Mouse (Mus musculus): ENCODE measurements around the gene Ly6g6c.
A peak's percentile ranks its signal among the peaks of the same experiment; 100 is the strongest.
"Not testable (repeated sequence)": the region's sequence is repeated elsewhere in the genome, so short reads cannot be mapped to it uniquely, and the experiment has no call there.

Gene Ly6g6c

GRCm38 (mm10) chr17:35031272-35031671, 33.9 kb upstream of the Ly6g6c start:
- DNase-seq (ENCODE audit: low spot score in 2 of 2), result no peak

GRCm38 (mm10) chr17:35031880-35032279, 33.3 kb upstream of the Ly6g6c start:
- DNase-seq (ENCODE audit: low spot score in 2 of 2), result no peak

- no peak for DNase-seq (ENCODE audit: low spot score in 2 of 2)
These were observed 32.8 kb upstream of the Ly6g6c start for GRCm38 (mm10) chr17:35032323-35032870.

- DNase-seq (ENCODE audit: low spot score in 2 of 2), result not testable (repeated sequence)
These were observed 31.5 kb upstream of the Ly6g6c start for GRCm38 (mm10) chr17:35033703-35034102.

GRCm38 (mm10) chr17:35034896-35035295, 30.3 kb upstream of the Ly6g6c start:
- no peak for DNase-seq (ENCODE audit: low spot score in 2 of 2)

GRCm38 (mm10) chr17:35039121-35039873, 25.9 kb upstream of the Ly6g6c start:
- no peak for DNase-seq (ENCODE audit: low spot score in 2 of 2)

- no peak for DNase-seq (ENCODE audit: low spot score in 2 of 2)
These were observed 21.4 kb upstream of the Ly6g6c start for GRCm38 (mm10) chr17:35043794-35044193.

- no peak for DNase-seq (ENCODE audit: low spot score in 2 of 2)
These were observed 20.0 kb upstream of the Ly6g6c start for GRCm38 (mm10) chr17:35044904-35045806.

GRCm38 (mm10) chr17:35045807-35046680, 19.1 kb upstream of the Ly6g6c start:
- DNase-seq (ENCODE audit: low spot score in 2 of 2), result no peak

GRCm38 (mm10) chr17:35046681-35047455, 18.3 kb upstream of the Ly6g6c start, which contains the start of gene Msh5:
Msh5 (minus strand) TSS chr17:35046745.
- peak; percentile 96 to 97 for DNase-seq (ENCODE audit: low spot score in 2 of 2)

GRCm38 (mm10) chr17:35047688-35048087, 17.5 kb upstream of the Ly6g6c start:
- no peak for DNase-seq (ENCODE audit: low spot score in 2 of 2)

- DNase-seq (ENCODE audit: low spot score in 2 of 2), result peak; percentile 72 to 78
These were observed 16.8 kb upstream of the Ly6g6c start for GRCm38 (mm10) chr17:35048149-35048931.

- no peak for DNase-seq (ENCODE audit: low spot score in 2 of 2)
These were observed 16.2 kb upstream of the Ly6g6c start for GRCm38 (mm10) chr17:35048932-35049440.

- DNase-seq (ENCODE audit: low spot score in 2 of 2), result peak; percentile 58 to 68
These were observed 15.6 kb upstream of the Ly6g6c start, which contains the start of gene Clic1 for GRCm38 (mm10) chr17:35049561-35050016. Clic1 (plus strand) TSS chr17:35049966.

GRCm38 (mm10) chr17:35050126-35050750, 14.9 kb upstream of the Ly6g6c start:
- DNase-seq (ENCODE audit: low spot score in 2 of 2), result peak; percentile 84 to 86

- DNase-seq (ENCODE audit: low spot score in 2 of 2), result peak; percentile 88 to 90
These were observed 13.8 kb upstream of the Ly6g6c start for GRCm38 (mm10) chr17:35051156-35052086.

- DNase-seq (ENCODE audit: low spot score in 2 of 2), result no peak
These were observed 12.9 kb upstream of the Ly6g6c start for GRCm38 (mm10) chr17:35052271-35052798.
